Mouse (Mus musculus) midbrain, embryonic 14.5 days (tissue): ENCODE data around the gene Sox6. TPM values are rescaled to one million over a fixed set of nuclear protein-coding genes. Genes with fewer than 3 reads are reported as not detected.

ENCODE experiments used
- ATAC-seq: fragments of 200-750 bp; cut with Nextera tagmentation; 2 replicates; pipeline ENCODE4 v1.8.0; 2017; ENCODE audit warnings: moderate number of reproducible peaks, moderate library complexity; ENCODE audit not compliant: low FRiP score, low TSS enrichment
- DNase-seq: peaks from one replicate; pipeline ENCODE4 v3.0.0-alpha.2; 2015
- H3K27ac ChIP-seq: fragments of 300-500 bp; sonication (generic); replicated peaks from 2 replicates; pipeline ENCODE4 v1.5.1; 2014; ENCODE audit warnings: mild to moderate bottlenecking, low read depth, low read length, moderate library complexity
- H3K27me3 ChIP-seq: fragments of 300-500 bp; sonication (generic); 2 replicates; pipeline ENCODE4 v1.6.1; 2014; ENCODE audit warnings: low read length, control low read depth, mixed read lengths; ENCODE audit not compliant: control insufficient read depth, insufficient read depth
- H3K36me3 ChIP-seq: fragments of 300-500 bp; sonication (generic); 2 replicates; pipeline ENCODE4 v1.6.1; 2014; ENCODE audit warnings: low read length, control low read depth; ENCODE audit not compliant: control insufficient read depth, insufficient read depth
- H3K4me1 ChIP-seq: fragments of 300-500 bp; sonication (generic); 2 replicates; pipeline ENCODE4 v1.6.1; 2014; ENCODE audit warnings: mild to moderate bottlenecking, antibody characterized with exemption, low read length, control low read depth; ENCODE audit not compliant: control insufficient read depth, insufficient read depth
- H3K4me2 ChIP-seq: fragments of 300-500 bp; sonication (generic); 2 replicates; pipeline ENCODE4 v1.6.1; 2014; ENCODE audit warnings: mild to moderate bottlenecking, low read length, moderate library complexity
- H3K4me3 ChIP-seq: fragments of 300-500 bp; sonication (generic); replicated peaks from 2 replicates; pipeline ENCODE4 v1.5.1; 2014; ENCODE audit warnings: low read depth, low read length
- H3K9ac ChIP-seq: fragments of 300-500 bp; sonication (generic); replicated peaks from 2 replicates; pipeline ENCODE4 v1.6.1; 2014; ENCODE audit warnings: mild to moderate bottlenecking, low read length, moderate library complexity
- H3K9me3 ChIP-seq: fragments of 300-500 bp; sonication (generic); 2 replicates; pipeline ENCODE4 v1.6.1; 2016; ENCODE audit warnings: low read length, control low read depth, mixed read lengths; ENCODE audit not compliant: control insufficient read depth
- WGBS: fragments of 180-500 bp; shearing (Covaris S2); extraction: QIAGEN DNeasy Blood & Tissue Kit; methylation state at CpG from one replicate; pipeline ENCODE4 v1.1.7; 2014; 5-methylcytosine and 5-hydroxymethylcytosine counted together
- polyA plus RNA-seq: library from polyadenylated mRNA; unstranded; fragments of >200 nt; fragmentation: Nextera tagmentation; extraction: Ambion mirVana; gene quantifications from 2 replicates; pipeline ENCODE4 v1.2.1, GENCODE M21; 2014

Sox6 gene
- polyA plus RNA-seq, 1 experiment from 2014 or later: 52.1 TPM

DNA sequence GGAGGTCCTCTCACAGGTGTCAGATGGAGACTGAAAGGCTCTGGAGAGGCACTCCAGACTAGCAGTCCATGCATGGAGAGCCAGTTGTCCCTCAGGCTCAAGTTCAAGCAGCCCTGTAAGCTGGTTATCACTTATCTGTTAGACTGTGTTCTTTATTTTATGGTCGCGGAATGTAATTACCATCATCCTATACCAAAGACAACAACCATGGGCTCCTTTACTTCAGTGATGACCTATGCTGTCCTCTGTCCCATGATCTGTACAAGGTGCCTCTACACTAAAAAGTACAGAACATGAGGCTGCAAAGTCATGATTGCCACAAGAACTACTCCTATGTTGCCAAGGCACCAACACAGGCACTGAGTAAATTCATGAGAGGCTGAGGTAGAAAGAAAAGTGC is 259.1 kb downstream of the Sox6 start:
- Histone ChIP-seq H3K9ac (no peak overlapping the region), H3K4me3 (no peak overlapping the region), H3K4me1 (peaks cover 13% of the 10 kb centered on the region; the same call in 1 of the 2 replicates), H3K27ac (no peak overlapping the region), H3K9me3 (no peaks in the 10 kb centered on the region), H3K36me3 (no peaks in the 10 kb centered on the region), H3K4me2 (no peak overlapping the region), H3K27me3 (no peaks in the 10 kb centered on the region)
- DNase-seq (no peak), ATAC-seq (no peak)
- 100% methylated on average over 2 of the region's 2 CpGs for WGBS

DNA sequence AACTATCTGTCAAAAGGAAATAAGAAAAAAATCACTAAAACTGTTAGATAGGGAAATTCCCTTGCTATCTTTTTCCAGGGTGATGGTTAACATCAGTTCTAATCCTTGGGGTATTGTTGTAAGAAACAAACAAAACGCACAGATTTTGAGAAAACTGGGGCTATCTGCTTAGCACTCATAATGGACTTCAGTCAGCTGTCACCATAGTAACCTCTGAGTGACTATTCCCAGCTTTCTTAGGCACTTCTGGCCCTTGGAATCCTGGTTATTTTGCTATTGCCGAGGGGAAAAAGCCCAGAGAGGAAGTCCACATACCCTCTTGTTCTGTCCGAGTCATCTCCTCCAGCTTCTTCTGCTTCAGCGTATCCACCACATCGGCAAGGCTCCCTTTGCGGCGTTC is 261.9 kb downstream of the Sox6 start:
- Histone ChIP-seq H3K4me2 (no peak overlapping the region), H3K27me3 (no peaks in the 10 kb centered on the region), H3K4me1 (peaks cover 13% of the 10 kb centered on the region; the same call in 1 of the 2 replicates), H3K36me3 (no peaks in the 10 kb centered on the region), H3K4me3 (no peak overlapping the region), H3K9ac (no peak overlapping the region), H3K9me3 (no peaks in the 10 kb centered on the region), H3K27ac (no peak overlapping the region)
- 32% methylated on average over 7 of the region's 7 CpGs for WGBS
- ATAC-seq (no peak), DNase-seq (peak; percentile 31)

- Histone ChIP-seq H3K9me3 (no peaks in the 10 kb centered on the region), H3K4me1 (peaks cover 13% of the 10 kb centered on the region; the same call in 1 of the 2 replicates), H3K27me3 (no peaks in the 10 kb centered on the region), H3K36me3 (no peaks in the 10 kb centered on the region), H3K27ac (no peak overlapping the region), H3K9ac (no peak overlapping the region), H3K4me2 (no peak overlapping the region), H3K4me3 (no peak overlapping the region)
- DNase-seq: peak; percentile 39
- no peak for ATAC-seq
- 19% methylated on average over 5 of the region's 5 CpGs for WGBS
Observed at GRCm38 (mm10) chr7:115776324-115776723, 262.3 kb downstream of the Sox6 start.

GRCm38 (mm10) chr7:115766316-115766715 is 272.3 kb downstream of the Sox6 start:
- Histone ChIP-seq H3K9me3 (no peaks in the 10 kb centered on the region), H3K36me3 (no peaks in the 10 kb centered on the region), H3K27ac (no peak overlapping the region), H3K4me3 (no peak overlapping the region), H3K9ac (no peak overlapping the region), H3K4me2 (no peak overlapping the region), H3K27me3 (no peaks in the 10 kb centered on the region), H3K4me1 (no peaks in the 10 kb centered on the region)
- DNase-seq (no peak), ATAC-seq (no peak)
- WGBS: 88% methylated on average over 8 of the region's 8 CpGs

DNA sequence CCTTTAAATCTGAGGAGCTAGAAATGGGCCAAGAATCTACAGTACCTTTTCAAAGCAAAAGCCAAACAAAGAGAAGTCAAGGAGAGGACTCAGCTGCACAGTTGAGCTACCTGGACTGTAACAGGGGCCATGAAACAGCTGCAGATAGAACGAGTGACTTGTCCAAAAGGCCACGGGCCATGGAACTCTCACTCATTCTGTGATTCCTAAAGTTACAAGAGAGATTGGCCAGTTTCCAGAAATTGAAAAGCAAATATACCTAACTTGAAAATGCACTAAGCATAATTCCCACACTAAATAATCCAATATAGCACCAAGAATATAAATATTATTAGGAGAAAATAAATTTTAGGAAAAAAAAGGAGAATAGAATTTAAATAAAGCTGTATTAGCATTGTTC is 274.7 kb downstream of the Sox6 start:
- ATAC-seq: no peak
- no peaks in the 10 kb centered on the region for H3K27me3 ChIP-seq
- no peaks in the 10 kb centered on the region for H3K36me3 ChIP-seq
- WGBS: 71% methylated on average over 2 of the region's 2 CpGs
- no peak for DNase-seq
- no peak overlapping the region for H3K4me2 ChIP-seq
- H3K9ac ChIP-seq: no peak overlapping the region
- no peak overlapping the region for H3K4me3 ChIP-seq
- no peaks in the 10 kb centered on the region for H3K9me3 ChIP-seq
- no peak overlapping the region for H3K27ac ChIP-seq
- no peaks in the 10 kb centered on the region for H3K4me1 ChIP-seq

DNA sequence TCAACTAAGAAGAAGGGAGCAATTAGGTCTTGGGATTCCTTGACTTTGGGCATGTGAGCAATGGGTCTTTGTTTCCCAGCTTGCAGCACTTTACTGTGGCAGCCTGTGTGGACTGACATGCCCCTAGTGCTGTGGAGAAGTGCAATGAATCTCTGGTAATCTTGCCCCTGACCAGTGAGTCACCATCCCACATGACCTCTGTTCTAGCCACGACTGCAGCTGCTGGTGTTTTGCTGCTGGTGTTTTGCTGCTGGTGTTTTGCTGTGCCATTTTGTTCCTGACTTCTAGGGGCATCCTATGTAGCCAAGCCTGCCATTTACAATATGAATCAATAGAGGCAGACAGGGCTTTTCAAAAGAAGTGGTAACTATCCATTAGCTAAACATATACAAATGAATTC is 280.4 kb downstream of the Sox6 start:
- no peak overlapping the region for H3K9ac ChIP-seq
- ATAC-seq (no peak), DNase-seq (no peak)
- H3K27me3 ChIP-seq: no peaks in the 10 kb centered on the region
- 61% methylated on average over 1 of the region's 1 CpGs for WGBS
- H3K36me3 ChIP-seq: no peaks in the 10 kb centered on the region
- H3K4me2 ChIP-seq: no peak overlapping the region
- no peak overlapping the region for H3K27ac ChIP-seq
- H3K4me1 ChIP-seq: no peaks in the 10 kb centered on the region
- H3K4me3 ChIP-seq: no peak overlapping the region
- H3K9me3 ChIP-seq: no peaks in the 10 kb centered on the region

GRCm38 (mm10) chr7:115755272-115755671 is 283.3 kb downstream of the Sox6 start:
- Histone ChIP-seq H3K36me3 (no peaks in the 10 kb centered on the region), H3K4me2 (no peak overlapping the region), H3K9me3 (no peaks in the 10 kb centered on the region), H3K9ac (no peak overlapping the region), H3K4me3 (no peak overlapping the region), H3K4me1 (peaks cover 16% of the 10 kb centered on the region), H3K27me3 (no peaks in the 10 kb centered on the region), H3K27ac (no peak overlapping the region)
- 48% methylated on average over 4 of the region's 4 CpGs for WGBS
- DNase-seq: no peak
- no peak for ATAC-seq

DNA sequence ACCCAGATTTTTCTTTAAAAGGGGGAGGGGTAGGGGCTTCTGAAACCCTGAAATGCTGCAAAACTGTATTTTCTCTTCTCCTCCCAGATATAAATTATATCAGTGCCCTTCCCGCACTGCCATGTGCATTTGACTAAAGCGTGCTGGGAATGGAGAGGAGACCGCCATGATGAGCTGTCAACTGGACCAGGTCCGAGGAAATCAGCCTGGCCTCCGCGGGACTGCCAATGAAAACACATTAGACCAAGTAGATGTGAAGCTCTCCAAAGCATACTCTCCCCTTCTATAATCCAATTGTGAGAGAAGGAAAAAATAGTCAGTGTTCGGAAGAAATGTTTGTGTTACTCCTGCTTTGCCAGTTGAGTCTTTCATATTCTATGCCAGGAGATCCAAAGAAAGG is 284.4 kb downstream of the Sox6 start:
- peaks cover 16% of the 10 kb centered on the region for H3K4me1 ChIP-seq
- H3K27me3 ChIP-seq: no peaks in the 10 kb centered on the region
- H3K4me3 ChIP-seq: no peak overlapping the region
- DNase-seq (no peak), ATAC-seq (no peak)
- no peak overlapping the region for H3K4me2 ChIP-seq
- 84% methylated on average over 7 of the region's 7 CpGs for WGBS
- no peaks in the 10 kb centered on the region for H3K36me3 ChIP-seq
- no peaks in the 10 kb centered on the region for H3K9me3 ChIP-seq
- no peak overlapping the region for H3K9ac ChIP-seq
- no peak overlapping the region for H3K27ac ChIP-seq

- WGBS: 10% methylated on average over 5 of the region's 5 CpGs
- no peak for ATAC-seq
- peaks cover 21% of the 10 kb centered on the region for H3K4me1 ChIP-seq
- H3K4me2 ChIP-seq: peak overlapping the region; percentile 24
- H3K4me3 ChIP-seq: no peak overlapping the region
- no peak overlapping the region for H3K9ac ChIP-seq
- no peaks in the 10 kb centered on the region for H3K36me3 ChIP-seq
- H3K9me3 ChIP-seq: no peaks in the 10 kb centered on the region
- peak; percentile 65 for DNase-seq
- no peak overlapping the region for H3K27ac ChIP-seq
- H3K27me3 ChIP-seq: no peaks in the 10 kb centered on the region
Observed at GRCm38 (mm10) chr7:115752121-115752634, 286.4 kb downstream of the Sox6 start.
